Mouse (Mus musculus): ENCODE results near the gene Prdx6. TPM values are rescaled to one million over a fixed set of nuclear protein-coding genes. Genes with fewer than 3 reads are reported as not detected.

The Prdx6 gene
- total and polyA plus RNA-seq, 3 experiments: 102 to 277 (median 232) TPM

DNA sequence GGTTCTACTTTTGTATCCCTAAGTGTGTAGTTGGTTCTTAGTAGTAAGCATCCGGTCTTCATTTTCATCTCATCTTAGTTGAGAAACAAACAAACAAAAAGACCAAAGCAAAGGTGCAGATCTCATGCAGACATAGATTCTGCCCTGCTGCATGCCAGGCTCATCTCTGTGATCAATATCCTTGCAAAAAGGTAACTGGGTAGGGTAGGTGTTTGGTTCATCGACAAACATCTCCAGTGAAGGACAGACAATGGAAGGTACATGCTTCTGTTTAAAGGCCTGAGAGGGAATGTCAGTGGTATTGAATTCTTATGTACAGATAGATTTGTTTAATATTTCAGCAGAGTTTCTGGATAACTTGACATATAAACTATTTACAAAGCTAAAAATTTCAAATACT, 7.3 kb upstream of the Prdx6 start:
- DNase-seq (ENCODE audit: extremely low read depth): no peak
- TF ChIP-seq JUND (conservative IDR thresholded peaks at IDR 0.05; ENCODE audit: low read depth, low read length) (no peak), ETS1 (conservative IDR thresholded peaks at IDR 0.05; ENCODE audit: low read depth, low read length) (no peak), KAT2A (IDR thresholded peaks at IDR 0.05; ENCODE audit: insufficient replicate concordance, low read length) (no peak), E2F4 (IDR thresholded peaks at IDR 0.05; ENCODE audit: insufficient replicate concordance, low read depth, low read length) (no peak)
- no peak overlapping the region for H3K9ac ChIP-seq (ENCODE audit: insufficient read depth, low read depth)
- no peaks in the 10 kb centered on the region for H3K4me1 ChIP-seq (ENCODE audit: control insufficient read depth in 1 of 2, insufficient read depth in 2 of 2)
- dilution Hi-C loops (cut with MboI; ENCODE audit: extremely low pct_ligation_motif_present, extremely low pct_unique_long_range_greater_than_20kb, low sequenced_read_pairs) (no loop called here), in situ Hi-C loops (cut with MboI; ENCODE audit: low pct_ligation_motif_present, low pct_unique_long_range_greater_than_20kb, low sequenced_read_pairs) (no loop called here)
- no peak overlapping the region for H3K4me2 ChIP-seq (ENCODE audit: insufficient read depth, low read depth, poor library complexity, severe bottlenecking)
- no peaks in the 10 kb centered on the region for H3K36me3 ChIP-seq (replicated peaks in 1 of 2; ENCODE audit: control insufficient read depth in 1 of 2, insufficient read depth in 1 of 2, low read length in 1 of 2)
- no peak overlapping the region for H3K27ac ChIP-seq (ENCODE audit: insufficient read depth, low read depth)
- no peak overlapping the region for H3K4me3 ChIP-seq (replicated peaks in 1 of 3; ENCODE audit: low read depth in 2 of 3, low read length in 2 of 3, poor library complexity in 1 of 3)
- H3K27me3 ChIP-seq (replicated peaks): no peaks in the 10 kb centered on the region
- H3K9me3 ChIP-seq (replicated peaks; ENCODE audit: low read length): no peaks in the 10 kb centered on the region
- H3K79me2 ChIP-seq (replicated peaks; ENCODE audit: control insufficient read depth, extremely low read depth, insufficient read depth, poor library complexity, severe bottlenecking): no peaks in the 10 kb centered on the region

DNA sequence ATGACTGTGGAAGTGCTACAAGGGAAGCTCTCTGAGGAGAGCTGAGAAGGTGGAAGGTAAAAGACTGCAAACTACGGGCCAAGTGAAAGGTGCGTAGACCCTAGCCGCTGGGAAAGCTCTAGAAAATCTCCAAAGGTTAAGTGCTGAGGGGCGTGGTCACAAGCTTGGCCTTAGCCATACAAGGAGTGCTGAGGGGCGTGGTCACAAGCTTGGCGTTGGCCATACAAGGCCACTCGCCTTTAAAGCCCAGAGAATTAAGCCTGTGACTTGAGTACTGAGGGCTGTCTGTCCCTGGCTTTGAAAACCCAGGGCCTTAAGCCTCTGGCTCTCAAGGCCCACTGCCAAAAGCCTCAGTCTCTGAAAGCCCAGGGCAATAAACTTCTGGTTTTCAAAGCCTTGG, 5.9 kb upstream of the Prdx6 start:
- DNase-seq (ENCODE audit: extremely low read depth): no peak
- Histone ChIP-seq H3K4me1 (ENCODE audit: control insufficient read depth in 1 of 2, insufficient read depth in 2 of 2) (peaks cover 0 to 7% of the 10 kb centered on the region in 2 experiments; a peak in 3 of 4 replicates), H3K36me3 (replicated peaks in 1 of 2; ENCODE audit: control insufficient read depth in 1 of 2, insufficient read depth in 1 of 2, low read length in 1 of 2) (no peaks in the 10 kb centered on the region), H3K9me3 (replicated peaks; ENCODE audit: low read length) (no peaks in the 10 kb centered on the region), H3K27ac (ENCODE audit: insufficient read depth, low read depth) (no peak overlapping the region), H3K27me3 (replicated peaks) (no peaks in the 10 kb centered on the region), H3K9ac (ENCODE audit: insufficient read depth, low read depth) (no peak overlapping the region), H3K4me2 (ENCODE audit: insufficient read depth, low read depth, poor library complexity, severe bottlenecking) (no peak overlapping the region), H3K79me2 (replicated peaks; ENCODE audit: control insufficient read depth, extremely low read depth, insufficient read depth, poor library complexity, severe bottlenecking) (no peaks in the 10 kb centered on the region), H3K4me3 (replicated peaks in 1 of 3; ENCODE audit: low read depth in 2 of 3, low read length in 2 of 3, poor library complexity in 1 of 3) (no peak overlapping the region)
- in situ Hi-C loops (cut with MboI; ENCODE audit: low pct_ligation_motif_present, low pct_unique_long_range_greater_than_20kb, low sequenced_read_pairs): no loop called here
- dilution Hi-C loops (cut with MboI; ENCODE audit: extremely low pct_ligation_motif_present, extremely low pct_unique_long_range_greater_than_20kb, low sequenced_read_pairs): no loop called here
- TF ChIP-seq TBP (conservative IDR thresholded peaks at IDR 0.05; ENCODE audit: low read depth, low read length) (no peak), ETS1 (conservative IDR thresholded peaks at IDR 0.05; ENCODE audit: low read depth, low read length) (no peak), CHD1 (IDR thresholded peaks at IDR 0.05; ENCODE audit: low read depth, low read length) (no peak), JUN (IDR thresholded peaks at IDR 0.05; ENCODE audit: insufficient read depth, low read depth, low read length) (no peak), IRF4 (IDR thresholded peaks at IDR 0.05; ENCODE audit: low read depth, low read length) (no peak), JUND (conservative IDR thresholded peaks at IDR 0.05; ENCODE audit: low read depth, low read length) (no peak), CHD2 (IDR thresholded peaks at IDR 0.05; ENCODE audit: low read length) (no peak), SIN3A (IDR thresholded peaks at IDR 0.05; ENCODE audit: low read length) (no peak), EP300 (IDR thresholded peaks at IDR 0.05; ENCODE audit: low read length) (no peak), GABPA (IDR thresholded peaks at IDR 0.05; ENCODE audit: insufficient replicate concordance, low read depth, low read length) (no peak), HCFC1 (IDR thresholded peaks at IDR 0.05; ENCODE audit: low read depth, low read length) (no peak)

DNA sequence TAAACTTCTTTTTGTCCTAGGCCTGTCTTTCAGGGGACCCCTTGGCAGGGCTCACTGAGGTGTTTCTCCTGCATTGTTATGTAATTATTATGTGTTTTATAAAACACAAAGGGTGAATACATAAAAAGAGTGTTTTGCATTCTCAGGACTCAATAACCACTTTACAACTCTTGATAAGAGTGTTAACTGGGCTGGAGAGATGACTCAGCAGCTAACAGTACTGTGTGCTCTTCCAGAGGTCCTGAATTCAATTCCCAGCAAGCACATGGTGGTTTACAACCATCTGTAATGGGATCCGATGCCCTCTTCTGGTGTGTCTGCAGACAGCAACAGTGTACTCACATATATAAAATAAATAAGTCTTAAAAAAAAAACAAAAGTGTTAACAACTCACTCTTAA, 3.3 kb upstream of the Prdx6 start:
- no peak overlapping the region for H3K4me2 ChIP-seq (ENCODE audit: insufficient read depth, low read depth, poor library complexity, severe bottlenecking)
- H3K9me3 ChIP-seq (replicated peaks; ENCODE audit: low read length): no peaks in the 10 kb centered on the region
- no peak overlapping the region for H3K9ac ChIP-seq (ENCODE audit: insufficient read depth, low read depth)
- no peak overlapping the region for H3K27ac ChIP-seq (ENCODE audit: insufficient read depth, low read depth)
- dilution Hi-C loops (cut with MboI; ENCODE audit: extremely low pct_ligation_motif_present, extremely low pct_unique_long_range_greater_than_20kb, low sequenced_read_pairs): no loop called here
- H3K79me2 ChIP-seq (replicated peaks; ENCODE audit: control insufficient read depth, extremely low read depth, insufficient read depth, poor library complexity, severe bottlenecking): peaks cover 12% of the 10 kb centered on the region
- TF ChIP-seq UBTF (IDR thresholded peaks at IDR 0.05; ENCODE audit: low read depth, low read length) (no peak), ZKSCAN1 (IDR thresholded peaks at IDR 0.05; ENCODE audit: borderline replicate concordance, low read depth, low read length) (no peak), MXI1 (IDR thresholded peaks at IDR 0.05; ENCODE audit: low read depth, low read length) (no peak)
- no peaks in the 10 kb centered on the region for H3K27me3 ChIP-seq (replicated peaks)
- H3K4me1 ChIP-seq (ENCODE audit: control insufficient read depth in 1 of 2, insufficient read depth in 2 of 2): peaks cover 1 to 17% of the 10 kb centered on the region in 2 experiments
- in situ Hi-C loops (cut with MboI; ENCODE audit: low pct_ligation_motif_present, low pct_unique_long_range_greater_than_20kb, low sequenced_read_pairs): no loop called here
- H3K4me3 ChIP-seq (replicated peaks in 1 of 3; ENCODE audit: low read depth in 2 of 3, low read length in 2 of 3, poor library complexity in 1 of 3): no peak overlapping the region
- no peak for DNase-seq (ENCODE audit: extremely low read depth)
- H3K36me3 ChIP-seq (replicated peaks in 1 of 2; ENCODE audit: control insufficient read depth in 1 of 2, insufficient read depth in 1 of 2, low read length in 1 of 2): no peaks in the 10 kb centered on the region
